Mouse (Mus musculus) frontal cortex, postnatal 36 days (tissue): ENCODE results near the gene Sesn1.
"Not testable (repeated sequence)": the region's sequence is repeated elsewhere in the genome, so short reads cannot be mapped to it uniquely, and the experiment has no call there.

Experiments used
- DNase-seq, 2 experiments: peaks; one replicate each; pipeline ENCODE4 v3.0.0; 2022; ENCODE audit warnings: low spot score in 2 of 2

Sesn1 gene

DNA sequence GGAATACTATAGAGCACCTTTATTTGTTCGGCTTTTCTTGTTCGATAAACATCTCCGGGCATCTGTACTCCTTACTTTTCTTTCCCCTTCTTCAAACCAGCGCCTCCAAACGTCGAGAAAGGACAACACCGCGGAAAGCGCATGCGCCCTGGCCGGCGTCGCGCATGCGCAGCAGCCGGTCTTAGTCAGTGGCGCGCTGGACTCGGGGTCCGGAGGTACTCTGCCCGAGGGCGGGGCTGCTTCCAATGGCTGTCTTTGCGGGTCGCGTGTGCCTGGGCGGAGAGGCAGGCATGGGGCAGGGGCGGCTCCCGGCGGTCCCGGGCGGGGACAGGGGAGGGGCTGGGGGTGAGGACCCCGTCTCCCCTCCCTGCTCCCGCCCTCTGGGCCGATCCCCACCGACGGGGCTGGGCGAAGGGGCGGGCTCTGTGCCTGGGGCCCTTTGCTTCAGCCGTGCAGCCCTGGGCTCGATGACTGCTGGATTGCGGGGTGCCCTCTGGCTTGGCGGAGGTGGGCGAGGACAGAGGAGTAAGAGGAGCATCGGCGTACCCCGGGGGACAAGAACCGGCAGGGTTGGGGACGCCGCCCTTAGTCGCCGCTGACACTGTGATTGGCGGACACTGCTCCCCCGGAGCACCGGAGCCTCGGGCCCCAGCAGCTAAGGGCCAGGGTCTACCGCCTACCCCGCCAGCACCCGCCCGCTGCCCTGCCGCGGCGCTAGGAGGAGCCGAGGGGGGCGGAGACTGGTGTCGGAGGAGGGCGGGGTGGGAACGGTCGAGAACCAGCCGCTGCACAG, at the start of gene Sesn1, which contains the start of gene Cep57l1:
Sesn1 (plus strand) TSS at position 165 of the 793 bp plus-strand sequence.
Cep57l1 (minus strand) TSS at position 101 of the 793 bp plus-strand sequence.
- peak; percentile 90 to 95 for DNase-seq

DNA sequence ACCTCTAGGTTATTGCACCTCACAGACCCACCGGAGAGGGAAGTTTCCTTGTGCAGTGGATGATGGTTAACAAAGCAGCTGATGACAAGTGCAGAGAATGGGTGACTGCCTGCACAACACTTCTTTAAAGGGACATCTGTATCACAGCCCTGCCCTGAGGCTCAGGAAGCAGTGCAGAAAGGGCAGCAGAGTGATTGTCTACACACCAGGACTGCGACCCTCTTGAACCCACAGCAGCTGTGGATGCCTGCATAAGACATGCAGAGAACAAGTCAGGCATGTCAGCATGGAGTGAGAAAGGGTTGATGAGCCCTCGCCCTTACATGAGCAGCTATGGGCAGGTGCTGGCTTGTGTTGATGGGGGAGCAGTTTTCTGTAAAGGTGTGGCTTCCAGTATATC, 48.9 kb upstream of the Sesn1 start:
- DNase-seq = no peak

DNA sequence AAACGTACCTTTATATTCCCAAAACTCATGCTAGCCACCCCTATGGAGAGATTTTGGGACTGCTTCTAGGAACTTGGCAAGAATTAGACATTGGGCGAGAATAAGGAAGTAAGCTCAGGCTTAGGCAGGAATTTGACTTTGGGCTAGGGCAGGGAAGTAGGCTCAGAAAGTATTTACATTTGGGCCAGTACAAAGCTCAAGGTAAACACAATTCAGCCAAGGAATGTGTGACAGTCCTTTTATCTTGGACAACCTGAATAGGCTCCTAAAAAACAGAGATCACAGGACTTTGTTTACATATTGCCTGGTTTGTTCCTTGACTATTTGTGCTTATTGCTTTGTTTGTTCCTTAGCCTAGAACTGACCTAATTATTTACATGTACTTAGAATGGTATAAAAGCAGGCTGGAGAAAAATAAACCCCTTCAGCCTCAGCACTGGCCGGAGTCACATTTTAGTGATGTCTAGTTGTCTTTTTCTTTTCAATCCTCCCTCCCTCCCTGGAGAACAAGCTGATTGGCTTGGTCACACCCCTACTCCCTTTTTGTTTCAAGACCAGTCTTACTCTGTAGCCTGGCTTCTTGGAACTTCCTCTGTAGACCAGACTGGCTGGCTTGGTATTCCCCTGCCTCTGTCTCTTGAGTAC, 45.9 kb upstream of the Sesn1 start:
- no peak for DNase-seq

GRCm38 (mm10) chr10:41765586-41765985, 44.1 kb upstream of the Sesn1 start:
- DNase-seq = no peak

- DNase-seq = no peak
These were observed 43.5 kb upstream of the Sesn1 start for GRCm38 (mm10) chr10:41766280-41766679.

GRCm38 (mm10) chr10:41767254-41767653, 42.5 kb upstream of the Sesn1 start:
- no peak for DNase-seq

GRCm38 (mm10) chr10:41792375-41792774, 17.4 kb upstream of the Sesn1 start:
- no peak for DNase-seq

- no peak for DNase-seq
These were observed 12.5 kb upstream of the Sesn1 start for GRCm38 (mm10) chr10:41797253-41797652.

- DNase-seq = no peak
These were observed 6.3 kb upstream of the Sesn1 start for GRCm38 (mm10) chr10:41803467-41803866.

DNA sequence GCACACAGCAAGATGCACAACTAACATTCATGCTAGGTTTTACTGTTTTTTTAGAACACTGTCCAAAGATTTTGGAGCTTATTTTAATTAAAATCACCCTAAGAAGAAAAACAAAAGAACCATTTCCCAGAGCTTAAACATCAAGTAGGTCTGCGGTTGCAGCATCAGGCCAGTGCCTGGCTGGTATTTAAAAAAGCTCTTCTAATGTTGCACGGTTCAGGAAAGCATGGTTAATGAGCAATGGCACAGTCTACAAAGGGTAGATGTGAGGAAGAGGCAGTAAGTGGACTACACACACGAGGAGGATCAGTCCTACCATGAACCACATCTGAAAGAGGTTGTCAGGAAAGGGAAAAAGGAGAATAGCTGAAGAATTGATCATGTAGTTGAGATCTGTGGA, 5.0 kb upstream of the Sesn1 start:
- DNase-seq = no peak

DNA sequence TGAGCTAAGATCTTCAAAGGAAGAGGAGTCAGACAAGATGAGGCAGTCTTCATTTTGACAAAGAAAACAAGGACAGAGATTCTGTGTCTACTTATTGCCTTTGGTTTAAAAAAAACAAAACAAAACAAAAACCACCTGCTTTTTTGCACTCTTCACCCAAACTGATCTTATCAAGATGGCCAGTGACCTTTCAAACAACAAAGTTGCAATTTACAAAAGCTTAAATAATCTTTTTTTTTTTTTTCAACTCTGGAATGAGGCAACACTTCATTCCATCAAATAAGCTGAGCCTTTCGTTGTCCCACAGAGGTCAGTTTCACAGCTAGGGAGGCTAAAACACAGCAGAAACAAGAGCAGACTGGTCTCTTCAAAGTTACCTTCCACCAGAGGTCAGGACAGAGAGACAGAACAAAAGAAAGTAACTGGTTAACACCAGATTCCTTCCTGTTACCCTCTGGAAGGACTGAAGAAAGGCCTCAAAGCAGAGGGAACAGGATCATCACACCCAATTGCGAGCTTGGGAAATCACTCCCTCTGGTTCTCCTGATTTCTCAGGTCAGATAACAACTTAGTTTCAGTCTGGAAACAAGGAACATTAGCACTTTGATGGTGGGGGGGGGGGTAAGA, 3.9 kb upstream of the Sesn1 start:
- DNase-seq = no peak

DNA sequence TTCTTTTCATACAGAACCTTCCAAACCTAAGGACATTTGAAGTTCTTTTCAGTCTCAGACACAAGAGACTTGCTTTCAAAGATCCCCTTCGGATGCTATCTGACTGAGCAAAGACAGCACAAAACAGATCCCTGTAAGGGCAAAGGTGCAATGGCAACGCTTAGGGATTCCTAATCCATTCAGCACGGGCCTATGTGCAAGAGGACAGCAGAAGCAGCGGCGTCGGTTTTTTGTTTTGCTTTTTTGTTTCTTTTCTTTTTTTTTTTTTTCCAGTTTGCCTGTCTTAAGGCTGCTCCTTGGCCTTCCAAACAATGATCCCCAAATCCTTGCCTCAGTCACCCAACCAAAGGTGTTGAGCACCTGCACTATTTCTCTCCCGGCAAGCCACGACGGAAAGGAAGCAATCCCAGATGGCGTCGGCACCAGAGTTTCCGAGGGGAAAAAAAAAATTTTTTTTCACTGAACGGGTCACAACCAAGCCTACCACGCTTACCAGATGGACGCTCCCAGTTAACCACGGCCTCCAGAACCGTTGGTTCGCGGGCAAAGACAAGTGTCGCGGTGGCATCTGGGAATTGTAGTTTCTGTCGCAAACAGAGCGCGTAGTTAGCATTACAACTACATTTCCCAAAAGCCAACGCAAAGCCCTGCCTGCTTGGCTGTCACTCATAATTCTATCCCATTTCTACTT, 510 bp upstream of the Sesn1 start:
- DNase-seq = no peak

- DNase-seq = no peak
These were observed 1.1 kb downstream of the Sesn1 start for GRCm38 (mm10) chr10:41810564-41811455.

DNA sequence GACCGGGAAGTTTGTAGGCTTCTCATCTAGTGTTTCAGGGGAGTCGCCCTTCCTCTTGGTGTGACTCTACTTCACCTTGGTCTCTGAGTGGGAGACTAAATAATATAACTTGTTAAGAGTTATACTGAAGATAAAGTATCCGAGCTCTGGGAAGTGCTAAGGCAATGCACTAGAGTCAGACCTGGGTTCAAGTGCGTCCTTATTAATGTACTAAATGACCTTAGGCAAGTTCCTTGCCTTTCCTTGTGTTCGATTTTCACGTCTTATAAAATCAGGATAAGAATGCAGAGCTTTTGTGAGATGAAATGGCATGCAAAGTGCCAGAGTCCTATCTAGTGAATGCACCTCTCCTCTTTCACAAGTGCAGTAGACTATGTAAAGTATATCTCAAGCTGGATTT, 2.8 kb downstream of the Sesn1 start:
- no peak for DNase-seq

DNA sequence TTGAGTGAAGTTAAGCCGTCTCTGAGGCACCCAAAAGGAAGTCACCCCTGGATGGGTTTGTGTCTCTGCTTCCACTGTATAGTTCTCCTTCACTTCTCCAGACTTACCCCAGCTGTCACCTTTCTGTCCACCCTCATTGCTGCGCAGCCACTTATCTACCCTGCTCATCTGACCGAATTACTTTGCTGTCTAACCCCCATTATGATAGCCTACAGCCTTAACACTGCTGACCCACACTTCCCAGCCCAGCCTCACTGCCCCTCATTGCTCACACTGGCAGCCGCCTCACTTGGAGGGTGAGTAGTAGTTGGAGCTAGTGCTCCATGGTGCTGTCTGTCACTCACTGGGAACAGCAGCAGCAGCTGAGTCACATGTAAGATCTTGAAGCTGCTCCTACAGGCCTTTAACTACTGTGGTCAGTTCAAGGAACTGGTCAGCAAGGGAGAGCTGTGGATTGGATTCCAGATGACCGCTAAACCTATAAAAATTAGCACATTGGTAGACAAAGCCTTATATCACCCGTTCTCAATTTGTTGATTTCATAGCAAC, 4.6 kb downstream of the Sesn1 start:
- DNase-seq = no peak

- DNase-seq = no peak
These were observed 6.8 kb downstream of the Sesn1 start for GRCm38 (mm10) chr10:41816516-41816915.

GRCm38 (mm10) chr10:41818036-41818732, 8.4 kb downstream of the Sesn1 start:
- no peak for DNase-seq

DNA sequence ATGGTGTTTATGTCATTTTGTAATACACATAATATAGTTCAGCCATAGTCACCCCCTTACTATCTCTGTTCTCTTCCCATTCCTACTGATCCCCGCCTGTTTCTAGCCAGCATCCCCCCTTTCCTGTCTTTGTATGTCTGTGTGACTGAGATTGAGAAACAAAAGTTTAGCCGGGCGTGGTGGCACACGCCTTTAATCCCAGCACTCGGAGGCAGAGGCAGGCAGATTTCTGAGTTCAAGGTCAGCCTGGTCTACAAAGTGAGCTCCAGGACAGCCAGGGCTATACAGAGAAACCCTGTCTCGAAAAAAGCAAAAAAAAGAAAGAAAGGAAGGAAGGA, 9.0 kb downstream of the Sesn1 start:
- not testable (repeated sequence) for DNase-seq

DNA sequence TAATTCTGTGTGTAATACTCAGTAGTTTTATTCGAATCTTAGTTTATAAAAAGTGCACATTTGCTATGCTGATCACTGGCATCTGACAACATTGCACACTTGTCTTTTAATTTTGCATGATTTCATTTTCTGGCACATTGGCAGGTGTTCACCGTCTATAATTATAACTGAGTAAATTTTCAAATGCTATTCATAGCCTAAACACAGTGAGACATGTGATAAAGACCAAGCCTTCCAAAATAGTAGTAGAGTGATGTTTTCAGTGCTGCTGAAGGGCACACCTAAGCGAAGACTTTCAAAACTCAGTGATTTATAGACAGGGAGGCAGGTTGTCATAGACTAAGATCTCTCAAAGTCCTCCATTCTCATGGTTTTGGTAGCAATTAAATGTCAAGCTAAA, 9.6 kb downstream of the Sesn1 start:
- DNase-seq = no peak

GRCm38 (mm10) chr10:41820401-41820800, 10.7 kb downstream of the Sesn1 start:
- no peak for DNase-seq
